Mouse (Mus musculus): Measurements from ENCODE around the gene Ctla4. TPM values are rescaled to one million over a fixed set of nuclear protein-coding genes. Genes with fewer than 3 reads are reported as not detected.

The Ctla4 gene
- polyA plus RNA-seq, 1 experiment from 2014 or later: not detected

DNA sequence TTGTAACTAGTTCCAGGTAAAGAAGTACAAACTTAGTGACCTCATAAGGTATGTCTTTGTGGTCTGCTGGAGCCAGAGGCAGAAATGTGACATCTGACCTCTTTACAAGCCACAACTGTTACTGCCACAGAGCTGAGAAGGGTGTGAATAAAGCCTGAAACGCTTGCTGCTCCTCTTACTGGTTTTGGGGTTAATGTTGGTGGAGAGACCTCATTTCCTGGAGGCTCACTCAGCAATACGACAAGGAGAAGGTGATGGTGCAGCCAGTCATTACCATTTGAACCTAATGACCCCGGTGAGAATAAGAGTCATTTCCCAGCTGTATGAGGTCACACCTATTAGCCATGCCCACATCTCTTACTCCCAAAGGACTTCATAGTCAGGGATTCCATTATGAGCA, 11.5 kb upstream of the Ctla4 start:
- no peaks in the 10 kb centered on the region for H3K27me3 ChIP-seq (replicated peaks; ENCODE audit: control insufficient read depth, insufficient read depth, low read length)
- H3K9ac ChIP-seq (ENCODE audit: low read depth, low read length): no peak overlapping the region
- 60% methylated on average over 3 of the region's 3 CpGs for WGBS

DNA sequence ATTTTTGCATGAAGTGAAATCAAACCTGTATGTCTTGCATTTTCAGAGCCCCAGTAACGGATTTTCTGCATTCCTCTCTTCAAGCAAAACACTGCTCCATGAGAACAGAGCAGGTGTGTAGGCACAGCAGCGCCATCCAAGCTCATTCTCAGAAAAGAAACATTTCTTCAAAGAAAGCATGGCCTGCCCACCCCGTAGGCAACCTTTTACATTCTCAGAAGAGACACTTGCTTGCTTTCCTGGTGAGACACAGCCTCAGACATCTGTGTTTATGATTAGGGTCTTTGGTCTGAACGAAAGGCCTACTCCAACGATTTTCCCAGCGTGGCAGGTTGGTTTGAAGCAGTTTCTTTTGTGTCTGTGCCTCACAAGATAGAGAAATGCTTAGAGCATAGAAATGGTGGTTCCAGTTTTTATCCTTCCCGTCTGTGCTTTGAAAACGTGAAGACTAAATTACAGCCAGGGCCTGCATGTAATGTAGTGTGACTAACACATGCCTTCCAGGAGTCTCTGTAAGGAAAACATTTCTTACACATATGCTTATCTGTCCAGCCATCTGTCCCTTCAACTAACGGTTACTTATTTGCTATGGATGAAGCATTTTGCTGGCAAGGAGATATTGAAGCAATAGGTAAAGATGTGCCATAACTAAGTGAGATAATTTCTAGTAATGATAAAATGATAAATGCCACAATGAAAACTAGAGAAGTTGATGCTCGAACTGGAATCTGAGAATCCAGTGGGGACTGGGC, 6.5 kb upstream of the Ctla4 start:
- H3K9ac ChIP-seq (ENCODE audit: low read depth, low read length): no peak overlapping the region
- no peak for ATAC-seq
- no peaks in the 10 kb centered on the region for H3K27me3 ChIP-seq (replicated peaks; ENCODE audit: control insufficient read depth, insufficient read depth, low read length)
- no peaks in the 10 kb centered on the region for H3K4me1 ChIP-seq (replicated peaks; ENCODE audit: control insufficient read depth, insufficient read depth, low read length)
- H3K9me3 ChIP-seq (ENCODE audit: control insufficient read depth): no peaks in the 10 kb centered on the region
- 77% methylated on average over 10 of the region's 10 CpGs for WGBS
- no peak overlapping the region for H3K4me3 ChIP-seq (ENCODE audit: low read depth, low read length)
- TF ChIP-seq CTCF (IDR thresholded peaks at IDR 0.05; ENCODE audit: low read depth): no peak
- no peak overlapping the region for H3K27ac ChIP-seq (ENCODE audit: low read depth, low read length)
- no peaks in the 10 kb centered on the region for H3K36me3 ChIP-seq (ENCODE audit: control insufficient read depth, insufficient read depth)
- no peak overlapping the region for H3K4me2 ChIP-seq (replicated peaks; ENCODE audit: low read depth)

More for the DNA sequence above, 11.5 kb upstream of the Ctla4 start:
- no peak for ATAC-seq
- Histone ChIP-seq H3K9me3 (ENCODE audit: control insufficient read depth) (no peaks in the 10 kb centered on the region), H3K36me3 (ENCODE audit: control insufficient read depth, insufficient read depth) (no peaks in the 10 kb centered on the region), H3K4me3 (ENCODE audit: low read depth, low read length) (no peak overlapping the region), H3K4me2 (replicated peaks; ENCODE audit: low read depth) (no peak overlapping the region), H3K27ac (ENCODE audit: low read depth, low read length) (no peak overlapping the region), H3K4me1 (replicated peaks; ENCODE audit: control insufficient read depth, insufficient read depth, low read length) (no peaks in the 10 kb centered on the region)
- TF ChIP-seq CTCF (IDR thresholded peaks at IDR 0.05; ENCODE audit: low read depth): no peak

- Histone ChIP-seq H3K27me3 (replicated peaks; ENCODE audit: control insufficient read depth, insufficient read depth, low read length) (no peaks in the 10 kb centered on the region), H3K9me3 (ENCODE audit: control insufficient read depth) (no peaks in the 10 kb centered on the region), H3K4me1 (replicated peaks; ENCODE audit: control insufficient read depth, insufficient read depth, low read length) (no peaks in the 10 kb centered on the region), H3K36me3 (ENCODE audit: control insufficient read depth, insufficient read depth) (no peaks in the 10 kb centered on the region), H3K4me2 (replicated peaks; ENCODE audit: low read depth) (no peak overlapping the region), H3K9ac (ENCODE audit: low read depth, low read length) (no peak overlapping the region), H3K4me3 (ENCODE audit: low read depth, low read length) (no peak overlapping the region), H3K27ac (ENCODE audit: low read depth, low read length) (no peak overlapping the region)
- ATAC-seq: no peak
- WGBS: 49% methylated on average over 2 of the region's 2 CpGs
- no peak for TF ChIP-seq CTCF (IDR thresholded peaks at IDR 0.05; ENCODE audit: low read depth)
Observed at GRCm38 (mm10) chr1:60882792-60883191, 4.0 kb upstream of the Ctla4 start.

DNA sequence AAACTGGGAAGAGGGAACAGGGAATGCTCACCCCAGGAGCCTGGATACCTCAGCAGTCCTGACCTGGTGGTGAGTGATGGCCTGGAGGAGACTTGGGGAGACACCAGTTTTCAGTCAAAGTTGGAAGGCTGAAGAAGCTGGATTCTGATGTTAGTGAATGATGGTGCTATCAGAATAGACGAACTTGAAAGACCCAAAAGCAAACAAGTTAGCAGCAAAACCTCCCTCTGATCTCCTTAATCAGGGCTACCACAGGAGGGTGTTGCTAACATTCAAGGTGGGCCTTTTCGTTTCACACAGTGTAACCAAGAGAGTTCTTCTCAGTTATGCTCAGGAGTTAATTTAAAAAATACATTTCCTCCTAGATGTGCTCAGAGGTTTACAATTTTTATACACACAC, 3.5 kb upstream of the Ctla4 start:
- no peak overlapping the region for H3K4me3 ChIP-seq (ENCODE audit: low read depth, low read length)
- no peak overlapping the region for H3K9ac ChIP-seq (ENCODE audit: low read depth, low read length)
- TF ChIP-seq CTCF (IDR thresholded peaks at IDR 0.05; ENCODE audit: low read depth): no peak
- no peaks in the 10 kb centered on the region for H3K4me1 ChIP-seq (replicated peaks; ENCODE audit: control insufficient read depth, insufficient read depth, low read length)
- H3K36me3 ChIP-seq (ENCODE audit: control insufficient read depth, insufficient read depth): no peaks in the 10 kb centered on the region
- WGBS: 75% methylated on average over 2 of the region's 2 CpGs
- ATAC-seq: no peak
- H3K9me3 ChIP-seq (ENCODE audit: control insufficient read depth): no peaks in the 10 kb centered on the region
- no peak overlapping the region for H3K4me2 ChIP-seq (replicated peaks; ENCODE audit: low read depth)
- no peaks in the 10 kb centered on the region for H3K27me3 ChIP-seq (replicated peaks; ENCODE audit: control insufficient read depth, insufficient read depth, low read length)
- H3K27ac ChIP-seq (ENCODE audit: low read depth, low read length): no peak overlapping the region

DNA sequence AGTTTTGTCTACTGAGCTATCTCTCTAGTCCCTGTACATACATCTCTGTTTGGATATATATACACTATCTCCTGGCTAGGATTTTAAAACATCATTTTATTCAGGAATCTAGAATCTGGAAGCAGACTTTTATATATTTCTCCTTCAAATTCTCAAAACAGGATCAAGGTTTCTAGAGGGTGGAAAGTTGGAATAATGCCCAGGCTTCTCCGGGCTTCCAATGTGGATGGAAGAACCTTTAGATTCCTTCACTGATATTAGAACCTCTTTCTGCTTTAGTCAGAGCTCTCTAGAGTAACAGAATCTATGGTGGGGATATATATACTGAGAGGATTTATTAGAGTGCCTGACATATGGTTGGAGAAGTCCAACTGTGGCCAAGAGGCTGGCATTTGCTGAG, 2.2 kb upstream of the Ctla4 start:
- Histone ChIP-seq H3K9me3 (ENCODE audit: control insufficient read depth) (no peaks in the 10 kb centered on the region), H3K9ac (ENCODE audit: low read depth, low read length) (no peak overlapping the region), H3K27me3 (replicated peaks; ENCODE audit: control insufficient read depth, insufficient read depth, low read length) (no peaks in the 10 kb centered on the region), H3K4me3 (ENCODE audit: low read depth, low read length) (no peak overlapping the region), H3K4me2 (replicated peaks; ENCODE audit: low read depth) (no peak overlapping the region), H3K27ac (ENCODE audit: low read depth, low read length) (no peak overlapping the region), H3K36me3 (ENCODE audit: control insufficient read depth, insufficient read depth) (no peaks in the 10 kb centered on the region), H3K4me1 (replicated peaks; ENCODE audit: control insufficient read depth, insufficient read depth, low read length) (no peaks in the 10 kb centered on the region)
- no peak for TF ChIP-seq CTCF (IDR thresholded peaks at IDR 0.05; ENCODE audit: low read depth)
- WGBS: 80% methylated on average over 1 of the region's 1 CpGs
- no peak for ATAC-seq

- no peak for TF ChIP-seq CTCF (IDR thresholded peaks at IDR 0.05; ENCODE audit: low read depth)
- Histone ChIP-seq H3K4me1 (replicated peaks; ENCODE audit: control insufficient read depth, insufficient read depth, low read length) (no peaks in the 10 kb centered on the region), H3K27me3 (replicated peaks; ENCODE audit: control insufficient read depth, insufficient read depth, low read length) (no peaks in the 10 kb centered on the region), H3K9ac (ENCODE audit: low read depth, low read length) (no peak overlapping the region), H3K4me3 (ENCODE audit: low read depth, low read length) (no peak overlapping the region), H3K9me3 (ENCODE audit: control insufficient read depth) (no peaks in the 10 kb centered on the region), H3K27ac (ENCODE audit: low read depth, low read length) (no peak overlapping the region), H3K4me2 (replicated peaks; ENCODE audit: low read depth) (no peak overlapping the region), H3K36me3 (ENCODE audit: control insufficient read depth, insufficient read depth) (no peaks in the 10 kb centered on the region)
- WGBS: 69% methylated on average over 5 of the region's 5 CpGs
- ATAC-seq: no peak
Observed at GRCm38 (mm10) chr1:60898127-60898932, 11.5 kb downstream of the Ctla4 start.

Data from intestine, postnatal 0 days (tissue).